Mouse (Mus musculus): Measurements from ENCODE around the gene Themis. TPM values are rescaled to one million over a fixed set of nuclear protein-coding genes. Genes with fewer than 3 reads are reported as not detected.
A peak's percentile ranks its signal among the peaks of the same experiment; 100 is the strongest.

Themis gene
- total and polyA plus RNA-seq, 2 experiments from 2014 or later, result not detected

GRCm38 (mm10) chr10:28754927-28755326, 86.8 kb downstream of the Themis start:
- Histone ChIP-seq H3K36me3 (ENCODE audit: insufficient read depth, low read length) (no peaks in the 10 kb centered on the region), H3K4me1 (ENCODE audit: insufficient read depth, low read length) (no peaks in the 10 kb centered on the region), H3K9ac (replicated peaks; ENCODE audit: low read length) (no peak overlapping the region), H3K9me3 (ENCODE audit: low read length) (no peaks in the 10 kb centered on the region), H3K27me3 (ENCODE audit: insufficient read depth, low read length) (no peaks in the 10 kb centered on the region), H3K4me2 (ENCODE audit: low read depth, low read length) (no peak overlapping the region), H3K27ac (no peak overlapping the region), H3K4me3 (ENCODE audit: low read length) (no peak overlapping the region)
- TF ChIP-seq CTCF (IDR thresholded peaks at IDR 0.05; ENCODE audit: low read depth), result no peak
- DNase-seq (ENCODE audit: low spot score) (peak; percentile 3), ATAC-seq (no peak)

- Histone ChIP-seq H3K4me1 (ENCODE audit: insufficient read depth, low read length) (no peaks in the 10 kb centered on the region), H3K27ac (no peak overlapping the region), H3K9ac (replicated peaks; ENCODE audit: low read length) (no peak overlapping the region), H3K4me2 (ENCODE audit: low read depth, low read length) (no peak overlapping the region), H3K36me3 (ENCODE audit: insufficient read depth, low read length) (no peaks in the 10 kb centered on the region), H3K27me3 (ENCODE audit: insufficient read depth, low read length) (no peaks in the 10 kb centered on the region), H3K9me3 (ENCODE audit: low read length) (no peaks in the 10 kb centered on the region), H3K4me3 (ENCODE audit: low read length) (no peak overlapping the region)
- no peak for DNase-seq (ENCODE audit: low spot score)
- ATAC-seq, result no peak
- no peak for TF ChIP-seq CTCF (IDR thresholded peaks at IDR 0.05; ENCODE audit: low read depth)
- WGBS, result 85% methylated on average over 5 of the region's 5 CpGs
Observed at GRCm38 (mm10) chr10:28776777-28777402, 108.7 kb downstream of the Themis start.

GRCm38 (mm10) chr10:28799469-28799868, 131.3 kb downstream of the Themis start:
- DNase-seq (ENCODE audit: low spot score), result no peak
- ATAC-seq, result no peak
- Histone ChIP-seq H3K9me3 (ENCODE audit: low read length) (no peaks in the 10 kb centered on the region), H3K9ac (replicated peaks; ENCODE audit: low read length) (no peak overlapping the region), H3K4me2 (ENCODE audit: low read depth, low read length) (no peak overlapping the region), H3K4me1 (ENCODE audit: insufficient read depth, low read length) (no peaks in the 10 kb centered on the region), H3K36me3 (ENCODE audit: insufficient read depth, low read length) (no peaks in the 10 kb centered on the region), H3K27ac (no peak overlapping the region), H3K27me3 (ENCODE audit: insufficient read depth, low read length) (no peaks in the 10 kb centered on the region), H3K4me3 (ENCODE audit: low read length) (no peak overlapping the region)
- no peak for TF ChIP-seq CTCF (IDR thresholded peaks at IDR 0.05; ENCODE audit: low read depth)
- 85% methylated on average over 4 of the region's 4 CpGs for WGBS

- ATAC-seq, result no peak
- no peaks in the 10 kb centered on the region for H3K36me3 ChIP-seq (ENCODE audit: insufficient read depth, low read length)
- DNase-seq (ENCODE audit: low spot score), result no peak
- no peak overlapping the region for H3K4me3 ChIP-seq (ENCODE audit: low read length)
- H3K9ac ChIP-seq (replicated peaks; ENCODE audit: low read length), result no peak overlapping the region
- no peaks in the 10 kb centered on the region for H3K9me3 ChIP-seq (ENCODE audit: low read length)
- H3K27ac ChIP-seq, result no peak overlapping the region
- no peaks in the 10 kb centered on the region for H3K27me3 ChIP-seq (ENCODE audit: insufficient read depth, low read length)
- no peak overlapping the region for H3K4me2 ChIP-seq (ENCODE audit: low read depth, low read length)
- WGBS, result 84% methylated on average over 3 of the region's 3 CpGs
- no peaks in the 10 kb centered on the region for H3K4me1 ChIP-seq (ENCODE audit: insufficient read depth, low read length)
- TF ChIP-seq CTCF (IDR thresholded peaks at IDR 0.05; ENCODE audit: low read depth), result no peak
Observed at GRCm38 (mm10) chr10:28805160-28805559, 137.0 kb downstream of the Themis start.

DNA sequence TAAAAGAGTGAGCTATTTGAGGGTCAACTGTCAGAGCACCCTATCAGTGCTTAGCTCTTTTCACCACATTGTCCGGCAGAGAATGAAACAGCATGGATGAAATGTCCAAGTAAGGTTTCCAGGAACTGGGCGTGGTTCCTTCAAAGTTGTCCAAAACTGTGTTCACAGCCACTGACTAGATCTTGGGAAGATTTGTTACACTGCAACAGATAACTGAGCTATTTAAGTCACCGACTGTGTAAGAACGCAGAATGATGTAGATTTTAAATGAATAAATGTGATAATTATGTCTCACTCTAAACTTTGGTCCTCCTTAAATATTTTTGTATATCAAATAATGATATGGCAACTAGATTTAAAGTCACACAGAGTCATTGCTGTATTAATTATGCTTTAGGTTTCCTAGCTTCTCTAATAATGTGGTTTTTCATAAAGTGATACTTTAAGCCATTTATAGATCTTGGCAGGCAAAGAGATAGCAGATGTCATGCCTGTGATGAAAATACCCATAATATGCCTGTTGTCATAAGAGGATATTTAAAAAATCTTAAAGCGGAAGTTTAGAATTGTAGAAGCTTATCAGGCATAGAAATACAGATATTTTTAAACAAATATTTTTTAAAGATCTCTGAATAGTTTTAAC, 143.9 kb downstream of the Themis start:
- H3K27me3 ChIP-seq (ENCODE audit: insufficient read depth, low read length), result no peaks in the 10 kb centered on the region
- H3K9ac ChIP-seq (replicated peaks; ENCODE audit: low read length), result no peak overlapping the region
- H3K4me1 ChIP-seq (ENCODE audit: insufficient read depth, low read length), result no peaks in the 10 kb centered on the region
- 78% methylated on average over 5 of the region's 5 CpGs for WGBS
- H3K27ac ChIP-seq, result no peak overlapping the region
- no peaks in the 10 kb centered on the region for H3K9me3 ChIP-seq (ENCODE audit: low read length)
- DNase-seq (ENCODE audit: low spot score) (no peak), ATAC-seq (no peak)
- H3K4me3 ChIP-seq (ENCODE audit: low read length), result no peak overlapping the region
- TF ChIP-seq CTCF (IDR thresholded peaks at IDR 0.05; ENCODE audit: low read depth), result no peak
- H3K4me2 ChIP-seq (ENCODE audit: low read depth, low read length), result no peak overlapping the region
- no peaks in the 10 kb centered on the region for H3K36me3 ChIP-seq (ENCODE audit: insufficient read depth, low read length)

- Histone ChIP-seq H3K4me1 (ENCODE audit: insufficient read depth, low read length) (no peaks in the 10 kb centered on the region), H3K27ac (no peak overlapping the region), H3K36me3 (ENCODE audit: insufficient read depth, low read length) (no peaks in the 10 kb centered on the region), H3K27me3 (ENCODE audit: insufficient read depth, low read length) (no peaks in the 10 kb centered on the region), H3K4me3 (ENCODE audit: low read length) (no peak overlapping the region), H3K4me2 (ENCODE audit: low read depth, low read length) (no peak overlapping the region), H3K9me3 (ENCODE audit: low read length) (no peaks in the 10 kb centered on the region), H3K9ac (replicated peaks; ENCODE audit: low read length) (no peak overlapping the region)
- ATAC-seq, result no peak
- no peak for TF ChIP-seq CTCF (IDR thresholded peaks at IDR 0.05; ENCODE audit: low read depth)
- DNase-seq (ENCODE audit: low spot score), result no peak
Observed at GRCm38 (mm10) chr10:28812571-28812936, 144.4 kb downstream of the Themis start.

DNA sequence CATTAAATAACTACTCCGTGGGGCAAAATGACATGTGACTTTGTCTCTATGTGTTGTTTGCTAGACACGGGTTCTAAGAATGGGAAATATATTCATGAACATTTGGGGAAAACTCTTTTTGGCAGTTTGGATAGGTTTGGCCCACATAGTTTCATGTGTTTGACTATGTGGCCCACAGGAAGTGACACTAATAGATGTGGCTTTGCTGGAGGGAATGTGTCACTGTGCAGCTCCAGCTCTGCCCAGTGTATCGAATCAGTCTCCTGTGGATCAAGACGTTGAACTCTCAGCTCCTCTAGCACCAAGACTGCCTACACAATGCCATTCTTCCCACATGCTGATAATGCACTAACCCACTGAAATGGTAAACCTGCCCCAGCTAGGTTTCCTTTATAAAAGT, 148.0 kb downstream of the Themis start:
- Histone ChIP-seq H3K9ac (replicated peaks; ENCODE audit: low read length) (no peak overlapping the region), H3K27ac (no peak overlapping the region), H3K4me3 (ENCODE audit: low read length) (no peak overlapping the region), H3K36me3 (ENCODE audit: insufficient read depth, low read length) (no peaks in the 10 kb centered on the region), H3K4me1 (ENCODE audit: insufficient read depth, low read length) (no peaks in the 10 kb centered on the region), H3K27me3 (ENCODE audit: insufficient read depth, low read length) (no peaks in the 10 kb centered on the region), H3K9me3 (ENCODE audit: low read length) (no peaks in the 10 kb centered on the region; the same call in 1 of the 2 replicates), H3K4me2 (ENCODE audit: low read depth, low read length) (no peak overlapping the region)
- ATAC-seq (no peak), DNase-seq (ENCODE audit: low spot score) (no peak)
- WGBS, result 64% methylated on average over 4 of the region's 4 CpGs
- no peak for TF ChIP-seq CTCF (IDR thresholded peaks at IDR 0.05; ENCODE audit: low read depth)

Measured in hindbrain, postnatal 0 days (tissue).